Mouse (Mus musculus): ENCODE measurements around the gene Nfyc. TPM values are rescaled to one million over a fixed set of nuclear protein-coding genes. Genes with fewer than 3 reads are reported as not detected.

Nfyc gene
- polyA plus RNA-seq, 1 experiment from 2014 or later = 83.0 TPM

GRCm38 (mm10) chr4:120822191-120822911 lies 9.0 kb downstream of the Nfyc start:
- H3K4me3 ChIP-seq (replicated peaks) = no peak overlapping the region
- peaks cover 30% of the 10 kb centered on the region for H3K4me1 ChIP-seq
- H3K9ac ChIP-seq (replicated peaks) = no peak overlapping the region
- ATAC-seq (ENCODE audit: low FRiP score) = no peak
- H3K9me3 ChIP-seq (replicated peaks) = no peaks in the 10 kb centered on the region
- no peak overlapping the region for H3K4me2 ChIP-seq
- H3K27me3 ChIP-seq (replicated peaks) = no peaks in the 10 kb centered on the region
- H3K36me3 ChIP-seq = no peaks in the 10 kb centered on the region
- 88% methylated on average over 2 of the region's 2 CpGs for WGBS
- H3K27ac ChIP-seq (replicated peaks) = no peak overlapping the region

- Histone ChIP-seq H3K27me3 (replicated peaks) (no peaks in the 10 kb centered on the region), H3K4me2 (no peak overlapping the region), H3K36me3 (no peaks in the 10 kb centered on the region), H3K9ac (replicated peaks) (no peak overlapping the region), H3K4me3 (replicated peaks) (no peak overlapping the region), H3K27ac (replicated peaks) (no peak overlapping the region), H3K4me1 (peaks cover 40% of the 10 kb centered on the region), H3K9me3 (replicated peaks) (no peaks in the 10 kb centered on the region)
- 95% methylated on average over 2 of the region's 2 CpGs for WGBS
- no peak for ATAC-seq (ENCODE audit: low FRiP score)
These were observed 11.5 kb downstream of the Nfyc start for GRCm38 (mm10) chr4:120819871-120820270.

GRCm38 (mm10) chr4:120819296-120819695 lies 12.1 kb downstream of the Nfyc start:
- Histone ChIP-seq H3K36me3 (no peaks in the 10 kb centered on the region), H3K9me3 (replicated peaks) (no peaks in the 10 kb centered on the region), H3K27me3 (replicated peaks) (no peaks in the 10 kb centered on the region), H3K4me2 (no peak overlapping the region), H3K4me3 (replicated peaks) (no peak overlapping the region), H3K27ac (replicated peaks) (no peak overlapping the region), H3K4me1 (peaks cover 39% of the 10 kb centered on the region), H3K9ac (replicated peaks) (no peak overlapping the region)
- no peak for ATAC-seq (ENCODE audit: low FRiP score)
- 48% methylated on average over 1 of the region's 1 CpGs for WGBS

GRCm38 (mm10) chr4:120817951-120818350 lies 13.4 kb downstream of the Nfyc start:
- Histone ChIP-seq H3K36me3 (no peaks in the 10 kb centered on the region), H3K9ac (replicated peaks) (no peak overlapping the region), H3K27ac (replicated peaks) (no peak overlapping the region), H3K4me2 (no peak overlapping the region), H3K9me3 (replicated peaks) (no peaks in the 10 kb centered on the region), H3K4me1 (peaks cover 37% of the 10 kb centered on the region), H3K27me3 (replicated peaks) (no peaks in the 10 kb centered on the region), H3K4me3 (replicated peaks) (no peak overlapping the region)
- WGBS = 88% methylated on average over 2 of the region's 2 CpGs
- ATAC-seq (ENCODE audit: low FRiP score) = no peak

- Histone ChIP-seq H3K4me1 (peaks cover 39% of the 10 kb centered on the region), H3K4me3 (replicated peaks) (no peak overlapping the region), H3K27ac (replicated peaks) (peak overlapping the region; percentile 49), H3K9me3 (replicated peaks) (no peaks in the 10 kb centered on the region), H3K4me2 (no peak overlapping the region), H3K27me3 (replicated peaks) (no peaks in the 10 kb centered on the region), H3K36me3 (no peaks in the 10 kb centered on the region), H3K9ac (replicated peaks) (no peak overlapping the region)
- no peak for ATAC-seq (ENCODE audit: low FRiP score)
- WGBS = 33% methylated on average over 3 of the region's 3 CpGs
These were observed 14.2 kb downstream of the Nfyc start for GRCm38 (mm10) chr4:120817002-120817774.

GRCm38 (mm10) chr4:120815622-120816334 lies 15.6 kb downstream of the Nfyc start:
- WGBS = 6% methylated on average over 10 of the region's 10 CpGs

GRCm38 (mm10) chr4:120815163-120815562 lies 16.2 kb downstream of the Nfyc start:
- Histone ChIP-seq H3K9ac (replicated peaks) (peak overlapping the region; percentile 61), H3K36me3 (no peaks in the 10 kb centered on the region), H3K9me3 (replicated peaks) (no peaks in the 10 kb centered on the region), H3K4me2 (peak overlapping the region; percentile 70), H3K27ac (replicated peaks) (peak overlapping the region; percentile 77), H3K4me3 (replicated peaks) (peak overlapping the region; percentile 60), H3K27me3 (replicated peaks) (no peaks in the 10 kb centered on the region), H3K4me1 (peaks cover 44% of the 10 kb centered on the region)
- peak; percentile 39; the same call in 1 of the 2 replicates for ATAC-seq (ENCODE audit: low FRiP score)
- 12% methylated on average over 4 of the region's 4 CpGs for WGBS

More at GRCm38 (mm10) chr4:120815622-120816334, 15.6 kb downstream of the Nfyc start:
- no peaks in the 10 kb centered on the region for H3K9me3 ChIP-seq (replicated peaks)
- peak overlapping the region; percentile 61 for H3K9ac ChIP-seq (replicated peaks)
- peak overlapping the region; percentile 77 for H3K27ac ChIP-seq (replicated peaks)
- ATAC-seq (ENCODE audit: low FRiP score) = peak; percentile 97
- H3K4me2 ChIP-seq = peak overlapping the region; percentile 70
- H3K36me3 ChIP-seq = no peaks in the 10 kb centered on the region
- peak overlapping the region; percentile 60 for H3K4me3 ChIP-seq (replicated peaks)
- no peaks in the 10 kb centered on the region for H3K27me3 ChIP-seq (replicated peaks)
- peaks cover 44% of the 10 kb centered on the region for H3K4me1 ChIP-seq

GRCm38 (mm10) chr4:120814171-120814570 lies 17.2 kb downstream of the Nfyc start:
- H3K9me3 ChIP-seq (replicated peaks) = no peaks in the 10 kb centered on the region
- no peaks in the 10 kb centered on the region for H3K36me3 ChIP-seq
- H3K4me1 ChIP-seq = peaks cover 50% of the 10 kb centered on the region
- peak overlapping the region; percentile 28; the same call in 1 of the 2 replicates for H3K27ac ChIP-seq (replicated peaks)
- 66% methylated on average over 4 of the region's 4 CpGs for WGBS
- H3K4me2 ChIP-seq = peak overlapping the region; percentile 70
- no peak for ATAC-seq (ENCODE audit: low FRiP score)
- H3K9ac ChIP-seq (replicated peaks) = peak overlapping the region; percentile 61
- H3K27me3 ChIP-seq (replicated peaks) = no peaks in the 10 kb centered on the region
- H3K4me3 ChIP-seq (replicated peaks) = peak overlapping the region; percentile 60

- H3K4me1 ChIP-seq = peaks cover 50% of the 10 kb centered on the region
- H3K9ac ChIP-seq (replicated peaks) = peak overlapping the region; percentile 61
- peak overlapping the region; percentile 28; the same call in 1 of the 2 replicates for H3K27ac ChIP-seq (replicated peaks)
- H3K4me2 ChIP-seq = peak overlapping the region; percentile 70
- H3K4me3 ChIP-seq (replicated peaks) = peak overlapping the region; percentile 60
- no peak for ATAC-seq (ENCODE audit: low FRiP score)
- 39% methylated on average over 1 of the region's 1 CpGs for WGBS
- no peaks in the 10 kb centered on the region for H3K27me3 ChIP-seq (replicated peaks)
- H3K36me3 ChIP-seq = no peaks in the 10 kb centered on the region
- H3K9me3 ChIP-seq (replicated peaks) = no peaks in the 10 kb centered on the region
These were observed 17.6 kb downstream of the Nfyc start for GRCm38 (mm10) chr4:120813762-120814161.

- Histone ChIP-seq H3K27me3 (replicated peaks) (no peaks in the 10 kb centered on the region), H3K4me2 (no peak overlapping the region), H3K4me3 (replicated peaks) (no peak overlapping the region), H3K9me3 (replicated peaks) (no peaks in the 10 kb centered on the region), H3K27ac (replicated peaks) (no peak overlapping the region), H3K36me3 (no peaks in the 10 kb centered on the region), H3K9ac (replicated peaks) (no peak overlapping the region), H3K4me1 (peaks cover 8% of the 10 kb centered on the region)
- ATAC-seq (ENCODE audit: low FRiP score) = no peak
These were observed 25.6 kb downstream of the Nfyc start for GRCm38 (mm10) chr4:120805816-120806215.

- no peak overlapping the region for H3K9ac ChIP-seq (replicated peaks)
- H3K4me2 ChIP-seq = no peak overlapping the region
- H3K27ac ChIP-seq (replicated peaks) = no peak overlapping the region
- H3K9me3 ChIP-seq (replicated peaks) = no peaks in the 10 kb centered on the region
- WGBS = 32% methylated on average over 2 of the region's 2 CpGs
- H3K36me3 ChIP-seq = no peaks in the 10 kb centered on the region
- no peaks in the 10 kb centered on the region for H3K27me3 ChIP-seq (replicated peaks)
- no peak overlapping the region for H3K4me3 ChIP-seq (replicated peaks)
- H3K4me1 ChIP-seq = peaks cover 3% of the 10 kb centered on the region; the same call in 1 of the 2 replicates
- no peak for ATAC-seq (ENCODE audit: low FRiP score)
These were observed 29.9 kb downstream of the Nfyc start for GRCm38 (mm10) chr4:120801446-120801845.

Data from neural tube, embryonic 15.5 days (tissue).